Mouse (Mus musculus) T-helper 1 cell (primary cell): ENCODE data around the gene Ccdc78.

Experiments
- in situ Hi-C: fragments of 300-600 bp; cut with MboI, MseI; formaldehyde crosslinking; loops from one replicate; pipeline ENCODE4 v1.15.1; 2025; ENCODE audit warnings: high pct_unique_total_duplicates

The Ccdc78 gene

DNA sequence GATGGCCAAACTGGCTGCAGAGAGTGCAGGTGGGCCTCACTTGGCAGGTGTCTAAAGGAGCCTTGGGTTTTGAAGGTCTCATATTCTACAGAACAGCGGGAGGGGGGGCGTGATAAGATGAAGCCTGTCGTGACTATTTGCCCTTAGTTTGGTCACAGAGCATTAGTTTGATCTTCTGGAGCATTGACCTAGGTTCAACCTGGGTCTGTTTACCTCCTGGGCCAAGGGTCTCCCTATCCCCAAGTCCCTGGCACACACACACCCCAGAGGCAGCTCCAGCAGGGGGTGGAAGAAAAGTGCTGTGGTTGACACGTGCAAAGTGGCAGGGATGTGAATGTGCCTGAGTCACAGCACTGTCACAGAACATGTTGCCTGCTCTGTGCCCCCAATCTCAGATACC, 24.5 kb downstream of the Ccdc78 start:
- in situ Hi-C loops = no loop called here

DNA sequence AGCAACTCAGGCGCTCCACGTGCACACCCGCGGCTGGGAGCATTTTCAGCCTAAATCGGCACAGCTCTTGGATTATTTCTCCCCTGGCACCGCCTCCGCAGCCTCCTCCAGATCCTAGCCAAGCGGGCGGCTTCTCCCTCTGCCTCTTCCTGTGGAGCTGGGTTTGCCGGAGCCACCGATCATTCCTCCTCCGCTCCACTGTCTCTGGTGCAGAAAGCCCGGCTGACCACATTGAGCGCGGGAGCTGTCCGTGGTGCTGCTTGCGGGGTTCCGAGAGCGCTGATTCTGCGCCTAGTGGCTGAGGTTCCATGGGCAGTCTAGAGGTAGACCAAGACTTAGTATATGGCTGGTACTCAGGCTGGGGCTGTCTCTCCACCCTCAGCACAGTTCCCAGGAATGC, 27.1 kb downstream of the Ccdc78 start:
- in situ Hi-C loops = no loop called here

DNA sequence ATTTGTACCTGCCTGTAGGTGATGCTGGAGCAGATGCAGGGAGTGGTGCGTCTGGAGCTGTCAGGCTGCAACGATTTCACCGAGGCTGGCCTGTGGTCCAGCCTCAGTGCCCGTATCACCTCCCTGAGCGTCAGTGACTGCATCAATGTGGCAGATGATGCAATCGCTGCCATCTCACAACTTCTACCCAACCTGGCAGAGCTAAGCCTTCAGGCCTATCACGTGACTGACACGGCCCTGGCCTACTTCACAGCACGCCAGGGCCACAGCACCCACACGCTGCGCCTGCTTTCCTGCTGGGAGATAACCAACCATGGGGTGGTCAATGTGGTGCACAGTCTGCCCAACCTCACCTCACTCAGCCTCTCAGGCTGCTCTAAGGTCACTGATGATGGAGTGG, 31.3 kb downstream of the Ccdc78 start:
- in situ Hi-C loops = no loop called here

DNA sequence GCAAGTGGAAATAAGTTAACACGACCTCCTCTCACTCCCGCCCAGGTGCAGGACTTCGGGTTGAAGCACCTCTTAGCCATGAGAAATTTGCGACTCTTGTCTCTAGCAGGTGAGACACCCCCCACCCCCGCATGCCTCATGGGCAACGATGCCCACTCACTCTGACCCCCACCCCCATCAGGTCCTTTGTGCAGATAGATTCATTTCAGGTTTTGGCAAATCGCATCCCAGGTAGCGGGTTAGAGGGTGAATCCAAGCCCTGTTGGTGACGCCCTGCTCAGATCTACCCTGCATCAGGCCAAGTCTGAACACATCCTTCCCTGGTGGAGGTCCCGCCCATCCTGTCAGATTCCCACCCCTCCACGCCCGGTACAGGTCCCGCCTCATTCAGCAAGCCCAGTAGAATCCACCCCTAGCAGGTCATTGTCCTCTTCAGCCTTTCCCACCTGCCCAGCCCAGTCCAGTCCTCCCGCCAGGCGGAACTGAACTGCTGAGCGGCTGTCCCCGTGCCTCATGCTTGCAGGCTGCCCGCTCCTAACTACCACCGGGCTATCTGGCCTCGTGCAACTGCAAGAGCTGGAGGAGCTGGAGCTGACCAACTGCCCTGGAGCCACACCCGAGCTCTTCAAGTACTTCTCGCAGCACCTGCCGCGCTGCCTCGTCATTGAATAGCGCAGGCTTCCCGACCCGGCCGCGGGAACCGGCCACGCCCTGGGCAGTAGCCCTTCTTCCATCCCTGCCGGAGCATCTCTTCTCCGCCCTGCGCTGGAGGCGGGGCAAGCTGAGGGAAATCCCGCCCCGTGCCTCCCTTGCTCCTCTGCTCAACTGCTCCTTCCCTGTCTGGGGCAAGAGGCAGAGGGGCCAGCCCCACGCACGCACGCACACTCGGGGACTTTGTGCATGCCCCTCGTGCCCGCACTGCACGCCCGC, 32.7 kb downstream of the Ccdc78 start:
- in situ Hi-C loops = no loop called here

DNA sequence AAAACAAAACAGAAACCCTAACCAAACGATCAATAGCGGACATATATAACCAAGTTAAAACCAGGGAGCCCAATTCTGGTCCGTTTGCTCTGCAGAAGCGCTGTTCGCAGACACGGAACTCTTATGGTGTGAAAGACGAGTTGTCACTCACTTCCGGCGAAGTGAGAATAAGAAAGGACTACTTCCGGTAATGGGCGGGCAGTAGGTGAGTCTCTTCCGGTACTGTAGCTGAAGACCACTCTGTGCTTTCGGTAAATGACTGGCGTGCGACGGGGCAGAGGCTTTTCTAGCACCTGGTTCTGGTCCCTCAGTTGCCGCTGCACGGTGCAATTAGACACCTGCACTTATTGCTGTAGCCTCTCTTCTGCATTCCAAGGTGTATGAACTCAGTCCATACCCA, 37.1 kb downstream of the Ccdc78 start, which contains the start of gene Wdr24:
Gene Wdr24, plus strand, starts transcription at position 176 of the 400 bp plus-strand sequence.
- in situ Hi-C loops = no loop called here

DNA sequence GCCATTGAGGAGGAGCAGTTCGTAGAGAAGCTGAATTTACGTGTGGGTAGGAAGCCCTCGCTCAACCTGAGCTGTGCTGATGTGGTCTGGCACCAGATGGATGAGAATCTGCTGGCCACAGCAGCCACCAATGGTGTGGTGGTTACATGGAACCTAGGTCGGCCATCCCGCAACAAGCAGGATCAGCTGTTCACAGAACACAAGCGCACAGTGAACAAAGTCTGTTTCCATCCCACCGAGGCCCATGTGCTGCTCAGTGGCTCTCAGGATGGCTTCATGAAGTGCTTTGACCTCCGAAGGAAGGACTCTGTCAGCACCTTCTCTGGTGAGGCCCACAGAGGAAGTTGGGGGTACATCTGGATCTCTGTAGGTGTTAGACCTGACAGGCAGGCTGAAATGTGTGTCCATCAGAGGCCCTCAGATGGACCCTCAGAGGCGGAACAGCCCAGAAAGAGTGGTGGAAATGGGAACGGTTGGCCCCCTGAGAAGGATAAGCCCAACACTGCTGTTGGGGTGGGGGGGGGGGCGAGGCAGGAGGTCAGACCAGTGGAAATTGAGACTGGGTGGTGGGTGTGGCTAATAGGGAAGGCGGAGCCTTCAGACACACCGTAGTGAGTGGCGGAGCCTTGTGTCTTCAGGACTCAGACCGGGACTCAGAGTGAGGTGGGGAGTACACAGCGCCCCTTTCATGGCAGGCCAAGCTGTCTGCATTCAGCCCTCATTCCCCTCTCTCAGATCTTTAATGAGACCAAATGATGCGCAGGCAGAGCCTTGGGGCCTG, 38.2 kb downstream of the Ccdc78 start:
- in situ Hi-C loops = no loop called here

DNA sequence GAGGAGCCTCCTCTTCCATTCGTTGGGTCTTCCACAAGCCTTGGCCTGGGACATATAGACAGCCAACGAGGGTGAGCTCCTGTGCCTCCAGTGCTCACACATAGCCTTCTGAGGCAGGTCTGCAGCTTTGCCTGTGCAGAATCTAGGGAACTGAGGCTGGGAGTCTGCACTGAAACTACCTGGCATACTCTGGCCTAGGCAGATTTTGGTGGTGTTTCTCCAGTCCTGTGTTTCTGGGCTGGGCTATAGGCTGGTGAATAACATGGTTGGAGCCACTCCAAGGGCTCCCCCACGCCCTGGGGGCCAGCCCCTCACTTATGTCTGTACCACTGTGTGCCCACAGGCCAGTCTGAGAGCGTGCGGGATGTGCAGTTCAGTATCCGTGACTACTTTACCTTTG, 38.9 kb downstream of the Ccdc78 start:
- in situ Hi-C loops = no loop called here

DNA sequence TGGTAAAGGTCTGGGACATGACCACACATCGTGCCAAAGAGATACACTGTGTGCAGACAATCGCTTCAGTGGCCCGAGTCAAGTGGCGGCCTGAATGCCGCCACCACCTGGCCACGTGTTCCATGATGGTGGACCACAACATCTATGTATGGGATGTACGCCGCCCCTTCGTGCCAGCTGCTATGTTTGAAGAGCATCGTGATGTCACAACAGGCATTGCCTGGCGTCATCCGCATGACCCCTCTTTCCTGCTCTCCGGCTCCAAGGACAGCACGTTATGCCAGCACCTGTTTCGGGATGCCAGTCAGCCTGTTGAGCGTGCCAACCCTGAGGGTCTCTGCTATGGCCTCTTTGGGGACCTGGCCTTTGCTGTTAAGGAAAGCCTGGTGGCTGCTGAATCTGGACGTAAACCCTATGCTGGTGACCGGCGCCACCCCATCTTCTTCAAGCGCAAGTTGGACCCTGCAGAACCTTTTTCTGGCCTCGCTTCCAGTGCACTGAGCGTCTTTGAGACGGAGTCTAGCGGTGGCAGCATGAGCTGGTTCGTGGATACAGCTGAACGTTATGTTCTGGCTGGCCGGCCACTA, 39.7 kb downstream of the Ccdc78 start:
- in situ Hi-C loops = no loop called here

DNA sequence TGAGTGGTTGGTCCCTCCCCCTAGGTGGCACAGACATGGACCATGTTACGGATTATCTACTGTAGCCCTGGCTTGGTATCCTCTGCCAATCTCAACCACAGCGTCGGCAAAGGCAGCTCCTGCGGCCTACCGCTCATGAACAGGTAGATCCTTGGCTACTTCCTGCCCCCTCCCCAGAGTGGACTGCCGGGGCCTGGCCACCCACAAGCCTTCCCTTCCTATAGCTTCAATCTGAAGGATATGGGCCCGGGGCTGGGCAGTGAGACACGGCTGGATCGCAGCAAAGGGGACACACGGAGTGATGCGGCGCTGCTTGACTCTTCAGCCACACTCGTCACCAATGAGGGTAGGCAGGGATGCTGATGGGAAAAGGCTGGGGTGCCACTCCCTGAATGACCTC, 40.6 kb downstream of the Ccdc78 start:
- in situ Hi-C loops = no loop called here

DNA sequence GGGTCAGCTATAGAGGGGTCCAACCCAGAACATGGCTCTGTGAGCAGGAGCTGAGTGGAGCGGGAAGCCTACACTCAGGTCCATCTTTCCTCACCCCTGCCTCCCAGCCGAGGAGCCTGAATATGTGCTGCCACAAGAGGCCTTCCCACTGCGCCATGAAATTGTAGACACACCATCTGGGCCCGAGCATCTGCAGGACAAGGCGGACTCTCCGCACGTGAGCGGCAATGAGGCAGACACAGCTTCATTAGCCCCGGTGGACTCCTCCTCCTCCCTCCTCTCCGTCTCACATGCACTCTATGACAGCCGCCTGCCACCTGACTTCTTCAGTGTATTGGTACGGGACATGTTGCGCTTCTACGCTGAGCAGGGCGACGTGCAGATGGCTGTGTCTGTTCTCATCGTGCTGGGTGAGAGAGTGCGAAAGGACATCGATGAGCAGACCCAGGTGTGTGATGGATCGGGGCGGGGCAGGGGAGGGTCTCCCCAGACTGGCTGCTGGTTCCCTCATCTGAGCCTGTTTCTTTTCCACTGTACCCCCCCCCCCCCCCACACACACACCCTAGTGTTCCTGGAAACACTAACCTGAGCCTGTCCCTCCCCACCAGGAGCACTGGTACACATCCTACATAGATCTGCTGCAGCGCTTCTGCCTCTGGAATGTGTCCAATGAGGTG, 41.3 kb downstream of the Ccdc78 start:
- in situ Hi-C loops = no loop called here

DNA sequence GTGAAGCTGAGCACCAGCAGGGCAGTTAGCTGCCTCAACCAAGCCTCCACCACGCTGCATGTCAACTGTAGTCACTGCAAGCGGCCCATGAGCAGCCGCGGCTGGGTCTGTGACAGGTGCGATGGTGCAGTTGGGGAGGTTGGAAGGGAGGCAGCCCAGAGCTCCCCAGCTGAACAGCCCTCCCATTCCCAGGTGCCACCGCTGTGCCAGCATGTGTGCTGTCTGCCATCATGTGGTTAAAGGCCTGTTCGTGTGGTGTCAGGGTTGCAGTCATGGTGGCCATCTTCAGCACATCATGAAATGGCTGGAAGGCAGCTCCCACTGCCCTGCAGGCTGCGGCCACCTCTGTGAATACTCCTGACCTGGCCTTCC, 41.8 kb downstream of the Ccdc78 start:
- in situ Hi-C loops = no loop called here

DNA sequence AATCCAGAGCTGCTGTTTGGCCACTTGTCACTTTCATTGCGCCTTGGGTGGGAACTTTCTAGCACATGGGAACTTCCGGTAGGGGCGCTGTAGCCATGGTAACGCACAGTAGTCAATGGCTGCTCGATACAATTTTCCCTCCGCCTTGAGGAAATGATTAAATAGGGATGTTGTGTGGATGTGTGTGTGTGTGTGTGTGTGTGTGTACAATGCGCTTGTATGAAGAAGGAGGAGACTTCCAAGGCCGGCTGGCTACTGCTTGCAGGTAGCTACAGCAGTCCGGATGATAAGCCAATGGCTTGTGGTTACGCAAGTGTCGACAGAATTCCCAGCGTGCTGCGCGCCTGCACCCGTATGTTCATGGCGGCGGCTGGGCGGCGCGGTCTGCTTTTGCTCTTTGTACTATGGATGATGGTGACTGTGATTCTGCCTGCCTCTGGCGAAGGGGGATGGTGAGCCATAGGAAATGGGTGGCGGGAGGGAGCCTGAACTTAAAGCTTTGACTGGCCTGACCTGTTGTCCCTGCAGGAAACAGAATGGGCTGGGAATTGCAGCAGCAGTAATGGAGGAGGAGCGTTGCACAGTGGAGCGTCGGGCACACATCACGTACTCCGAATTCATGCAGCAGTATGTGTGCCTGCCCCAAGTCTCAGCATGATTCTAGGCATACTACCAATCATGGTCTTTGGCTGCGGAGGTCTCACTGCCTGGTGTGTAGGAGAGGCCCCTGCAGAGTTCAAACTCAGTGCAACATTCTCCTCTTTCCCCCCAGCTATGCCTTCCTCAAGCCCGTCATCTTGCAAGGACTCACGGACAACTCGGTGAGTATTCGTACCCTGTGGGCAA, 42.6 kb downstream of the Ccdc78 start, which contains the start of gene Jmjd8:
Gene Jmjd8, plus strand, starts transcription at position 156 of the 846 bp plus-strand sequence.
- in situ Hi-C loops = no loop called here

DNA sequence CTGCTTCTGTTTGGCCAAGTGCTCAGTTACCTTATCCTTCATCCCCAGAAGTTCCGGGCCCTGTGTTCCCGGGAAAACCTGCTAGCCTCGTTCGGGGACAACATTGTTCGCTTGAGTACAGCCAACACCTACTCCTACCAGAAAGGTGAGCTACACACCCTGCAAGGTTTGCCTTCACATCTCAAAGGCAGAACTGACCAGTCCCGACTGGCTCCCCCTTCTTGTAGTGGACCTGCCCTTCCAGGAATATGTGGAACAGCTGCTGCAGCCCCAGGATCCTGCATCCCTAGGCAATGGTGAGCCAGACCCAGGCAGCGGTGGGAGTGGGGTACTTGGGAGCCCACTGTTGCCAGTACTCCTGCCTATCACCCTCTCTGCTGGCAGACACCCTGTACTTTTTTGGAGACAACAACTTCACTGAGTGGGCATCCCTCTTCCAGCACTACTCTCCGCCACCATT, 43.2 kb downstream of the Ccdc78 start:
- in situ Hi-C loops = loop anchor here (10.0 kb wide), 1 partner anchor 815 kb away; the partner anchor contains the start of genes Cramp1l and Ift140

DNA sequence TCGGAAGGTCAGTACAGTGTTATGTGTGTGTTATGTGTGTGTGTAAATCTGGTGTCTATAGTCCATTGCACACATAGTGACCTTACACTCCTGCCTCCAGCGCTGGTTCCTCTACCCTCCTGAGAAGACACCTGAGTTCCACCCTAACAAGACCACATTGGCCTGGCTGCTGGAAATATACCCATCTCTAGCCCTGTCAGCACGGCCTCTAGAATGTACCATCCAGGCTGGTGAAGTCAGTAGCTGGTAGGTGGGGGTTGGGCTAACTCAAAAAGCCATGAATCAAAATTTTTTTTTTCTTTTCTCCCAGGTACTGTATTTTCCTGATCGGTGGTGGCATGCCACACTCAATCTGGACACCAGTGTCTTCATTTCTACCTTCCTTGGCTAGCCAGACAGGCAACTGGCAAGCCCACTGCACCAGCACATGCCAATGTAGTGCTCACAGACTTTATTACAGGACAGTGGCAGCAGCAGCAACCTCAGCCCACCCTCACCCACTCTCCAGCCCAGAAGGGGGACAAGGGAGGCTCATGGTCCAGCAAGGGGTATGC, 43.9 kb downstream of the Ccdc78 start:
- in situ Hi-C loops = loop anchor here (10.0 kb wide), 1 partner anchor 815 kb away; the partner anchor contains the start of genes Cramp1l and Ift140

DNA sequence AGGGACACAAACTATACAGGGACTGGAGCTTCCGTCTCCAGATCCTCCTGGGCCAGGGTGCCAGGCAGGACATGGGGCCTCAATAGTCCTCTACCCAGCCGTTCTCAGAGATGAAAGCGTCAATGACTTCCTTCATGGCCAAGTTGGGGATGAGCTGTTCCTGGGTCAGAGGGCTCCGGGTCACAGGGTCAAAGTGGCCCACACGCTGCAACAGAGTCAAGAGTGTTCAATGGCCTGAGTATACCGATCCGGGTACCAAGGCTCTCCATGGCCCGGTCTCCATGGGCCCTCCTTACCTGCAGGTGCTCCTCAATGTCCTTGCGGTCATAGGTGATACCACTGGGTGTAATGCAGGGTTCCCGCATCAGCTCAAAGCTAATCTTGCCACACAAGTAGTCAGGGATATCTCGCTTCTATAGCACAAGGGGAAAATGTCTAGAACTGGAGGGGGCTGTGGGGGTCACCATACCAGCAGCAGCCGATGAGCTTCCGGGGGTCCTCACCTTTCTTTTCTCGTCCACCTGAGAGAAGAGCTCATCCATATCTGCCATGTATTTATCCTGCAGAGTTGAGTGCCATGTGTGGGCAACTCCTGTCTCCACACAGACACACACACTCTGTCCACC, 44.5 kb downstream of the Ccdc78 start:
- in situ Hi-C loops = loop anchor here (10.0 kb wide), 1 partner anchor 816 kb away; the partner anchor contains the start of genes Cramp1l and Ift140

DNA sequence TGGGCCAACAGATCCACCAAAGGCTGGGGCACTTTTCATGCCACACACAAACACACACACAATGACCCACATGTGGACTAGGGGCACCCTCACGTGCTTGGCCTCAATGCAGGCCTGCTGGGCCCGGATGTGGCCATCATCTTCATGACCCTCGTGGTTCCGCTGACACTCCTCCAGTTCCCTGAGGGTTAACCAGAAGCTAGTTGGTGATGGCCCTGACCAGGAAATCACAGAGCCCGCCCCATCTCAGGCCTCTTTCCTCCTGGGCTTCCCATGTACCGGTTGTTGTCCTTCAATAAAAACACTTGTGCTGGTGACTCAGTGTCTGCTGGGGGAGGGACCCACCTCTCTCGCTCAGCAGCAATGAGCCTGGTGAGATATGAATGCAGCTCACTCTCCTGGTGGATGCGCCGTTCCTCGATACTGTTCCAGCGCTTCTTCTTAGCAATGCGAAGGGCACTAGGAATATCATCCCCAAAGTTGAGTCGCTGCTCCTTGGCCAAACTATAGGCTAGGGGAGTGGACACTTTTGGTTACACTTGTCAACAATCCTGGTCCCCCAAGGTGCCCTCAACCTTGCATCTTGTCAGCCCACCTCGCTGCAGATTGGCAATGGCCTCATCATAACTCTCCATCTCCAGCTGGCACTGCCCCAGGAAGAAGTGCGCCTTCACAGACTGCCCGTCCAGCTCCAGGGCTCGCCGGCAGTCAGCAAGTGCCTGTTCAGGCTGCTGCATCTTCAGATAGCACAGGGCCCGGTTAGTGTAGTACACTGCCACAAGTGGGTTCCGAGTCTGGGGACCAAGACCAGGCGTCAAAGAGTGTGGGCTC, 45.3 kb downstream of the Ccdc78 start:
- in situ Hi-C loops = loop anchor here (10.0 kb wide), 1 partner anchor 817 kb away; the partner anchor contains the start of genes Cramp1l and Ift140

DNA sequence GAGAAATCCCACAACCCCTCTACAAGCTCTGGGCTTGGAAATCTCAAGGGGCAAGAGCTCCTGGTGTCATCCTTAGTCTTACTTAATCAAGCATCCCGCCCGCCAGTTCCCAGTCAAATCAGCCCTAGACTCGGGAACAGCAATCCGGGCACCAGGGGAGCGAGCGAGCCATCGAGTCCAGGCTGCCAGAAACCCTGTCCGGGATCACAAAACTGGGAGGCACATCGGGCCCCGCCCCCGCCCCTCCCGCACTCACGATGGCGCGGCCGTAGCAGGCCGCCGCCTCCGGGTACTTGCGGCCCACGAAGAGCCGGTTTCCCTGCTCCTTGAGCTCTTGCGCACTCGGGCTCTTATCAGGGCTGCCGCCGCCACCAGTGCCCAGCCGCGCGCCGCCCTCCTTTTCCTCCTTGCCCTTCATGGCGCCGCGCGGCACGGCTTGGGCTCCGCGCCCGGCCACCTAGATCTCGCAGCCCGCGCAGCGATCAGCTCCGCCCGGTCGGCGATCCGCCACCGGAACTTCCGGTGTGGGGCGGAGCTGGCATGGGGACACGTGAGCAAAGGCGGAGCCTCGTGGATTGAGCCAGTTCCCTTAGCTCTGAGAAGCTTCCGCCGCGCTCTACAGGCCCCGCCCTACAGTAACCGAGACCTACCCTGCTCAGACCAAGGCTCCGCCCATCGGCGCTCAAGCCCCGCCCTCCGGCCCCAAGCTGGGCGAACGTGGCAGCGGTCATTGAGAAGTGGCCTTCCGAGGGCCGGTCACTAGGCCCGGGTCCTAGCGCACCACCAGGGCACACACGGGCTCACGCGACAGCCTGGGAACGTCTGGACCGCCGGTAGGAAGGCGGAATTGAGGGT, 46.3 kb downstream of the Ccdc78 start:
- in situ Hi-C loops = loop anchor here (10.0 kb wide), 1 partner anchor 818 kb away; the partner anchor contains the start of genes Cramp1l and Ift140
